Mouse (Mus musculus) retina, embryonic 14.5 days (tissue): ENCODE data around the gene Sept3.

Source experiments
- DNase-seq: peaks from one replicate; pipeline ENCODE4 v3.0.0-alpha.2; 2015; ENCODE audit warnings: low spot score

Gene Sept3

DNA sequence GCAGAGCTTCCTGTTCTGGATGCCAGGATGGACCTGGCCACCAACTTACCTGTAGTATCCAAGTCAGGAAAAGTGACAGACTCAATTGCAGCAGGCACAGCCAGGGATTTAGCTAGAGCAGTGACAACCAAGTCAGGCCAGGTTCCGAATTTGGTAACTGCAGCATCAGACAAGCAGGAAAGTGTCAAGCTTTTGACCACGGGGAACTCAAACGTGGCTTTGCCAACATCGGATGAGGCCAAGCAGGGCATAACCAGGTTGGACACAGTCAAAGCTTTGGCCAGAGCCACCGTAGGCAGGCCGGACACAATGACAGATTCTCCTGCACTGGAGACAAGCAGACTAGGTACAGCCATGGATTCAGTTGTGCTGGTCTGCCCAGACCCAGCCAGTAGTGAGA lies 2.4 kb upstream of the Sept3 start:
- no peak for DNase-seq

DNA sequence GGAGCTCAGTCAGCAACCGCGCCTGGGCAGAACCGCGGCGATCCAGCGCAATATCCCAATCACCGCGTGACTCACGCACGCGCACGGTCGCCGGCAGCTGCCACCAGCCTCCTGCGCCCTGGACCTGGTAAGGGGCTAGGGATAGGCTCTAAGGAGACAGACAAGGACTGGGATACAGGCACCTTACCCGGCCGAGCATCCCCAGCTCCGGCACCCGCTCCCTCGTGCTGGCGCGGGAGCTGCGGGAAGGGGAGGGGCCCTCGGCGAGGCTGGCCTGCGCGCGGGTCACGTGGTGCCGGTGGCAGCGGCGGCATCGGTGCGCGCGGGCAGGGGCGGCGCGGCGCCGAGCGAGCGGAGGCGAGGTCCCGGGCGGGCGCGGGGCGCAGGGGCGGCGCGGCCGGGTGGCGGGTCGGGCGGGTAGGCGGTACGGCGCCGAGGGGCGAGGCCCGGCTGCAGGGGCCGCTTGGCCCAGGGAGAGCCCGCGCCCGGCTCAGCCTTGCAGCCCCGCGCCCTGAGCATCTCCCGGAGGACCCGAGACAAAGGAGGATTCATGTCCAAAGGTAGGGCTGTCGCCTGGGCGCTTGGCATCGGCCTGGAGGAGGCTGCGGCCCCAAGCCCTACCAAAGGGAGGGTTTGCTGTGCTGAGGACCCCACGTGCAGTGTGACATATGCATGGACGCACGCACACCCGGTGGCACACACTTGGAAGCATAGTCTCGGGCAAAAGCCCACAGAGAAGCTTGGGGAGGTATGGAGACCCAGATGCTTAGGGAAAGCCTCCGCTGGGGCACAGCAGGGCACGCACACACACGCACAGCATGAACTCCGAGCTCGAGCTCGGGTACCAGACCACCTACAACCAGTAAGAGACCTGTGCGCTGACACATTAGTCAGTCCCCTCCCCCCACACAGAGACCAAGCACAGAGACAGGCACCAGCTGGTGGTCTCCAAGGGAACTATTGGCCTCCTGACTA lies 521 bp downstream of the Sept3 start:
- DNase-seq: peak; percentile 77

DNA sequence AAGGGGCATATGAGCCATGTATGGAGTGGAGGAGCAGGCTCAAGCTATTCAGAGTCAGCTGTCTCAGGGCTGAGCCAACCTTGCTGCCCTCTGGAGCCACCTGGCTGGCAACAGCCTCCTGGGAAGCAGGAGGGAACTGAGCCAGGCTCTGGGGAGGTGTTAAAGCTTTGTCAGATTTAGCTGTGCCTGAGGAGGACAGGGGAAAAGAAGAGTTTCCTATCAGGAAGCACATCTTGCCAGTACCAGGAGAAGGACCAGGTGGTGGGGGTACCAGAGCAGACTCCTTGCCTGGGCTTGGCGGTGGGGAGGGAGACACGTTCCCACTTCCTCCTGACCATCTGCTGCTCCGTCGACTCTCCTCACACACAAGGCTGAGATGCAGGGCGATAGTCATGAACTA lies 2.9 kb downstream of the Sept3 start:
- no peak for DNase-seq

DNA sequence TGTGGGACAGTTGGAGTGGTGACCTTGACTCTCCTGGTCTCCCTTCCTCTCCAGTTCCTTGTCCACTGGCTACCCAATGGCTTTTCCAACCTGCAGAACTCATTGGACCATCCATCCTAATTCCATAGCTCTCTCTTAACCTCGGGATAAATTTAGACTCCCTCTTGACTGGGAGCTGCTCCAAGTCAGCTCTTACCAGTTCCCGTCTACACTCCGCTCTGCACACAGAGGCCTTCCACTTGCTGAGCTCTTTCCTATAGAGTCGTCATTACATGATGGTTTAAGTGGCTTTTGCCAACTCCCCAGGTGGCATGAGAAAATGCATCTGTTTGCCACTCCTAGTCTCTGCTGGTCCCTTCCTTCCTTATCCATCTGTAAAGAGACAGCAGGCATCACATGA lies 5.9 kb downstream of the Sept3 start:
- no peak for DNase-seq

DNA sequence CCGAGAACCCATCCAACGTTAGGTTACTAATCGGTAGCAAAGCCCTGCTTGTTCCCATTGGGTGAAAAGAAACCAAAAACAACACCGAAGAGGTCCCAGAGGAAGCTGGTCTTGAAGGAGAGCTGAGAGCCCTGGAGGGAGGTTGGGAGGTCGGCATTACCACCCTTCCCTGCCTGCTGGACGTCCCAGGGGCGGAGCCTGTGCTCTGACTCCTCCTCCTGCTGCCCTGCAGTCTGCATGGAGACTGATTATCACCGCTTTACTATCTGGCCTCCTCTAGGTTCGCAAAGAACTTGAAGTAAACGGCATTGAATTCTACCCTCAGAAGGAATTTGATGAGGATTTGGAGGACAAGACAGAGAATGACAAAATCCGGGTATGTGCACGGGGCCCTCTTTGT lies 11.5 kb downstream of the Sept3 start:
- DNase-seq: no peak

DNA sequence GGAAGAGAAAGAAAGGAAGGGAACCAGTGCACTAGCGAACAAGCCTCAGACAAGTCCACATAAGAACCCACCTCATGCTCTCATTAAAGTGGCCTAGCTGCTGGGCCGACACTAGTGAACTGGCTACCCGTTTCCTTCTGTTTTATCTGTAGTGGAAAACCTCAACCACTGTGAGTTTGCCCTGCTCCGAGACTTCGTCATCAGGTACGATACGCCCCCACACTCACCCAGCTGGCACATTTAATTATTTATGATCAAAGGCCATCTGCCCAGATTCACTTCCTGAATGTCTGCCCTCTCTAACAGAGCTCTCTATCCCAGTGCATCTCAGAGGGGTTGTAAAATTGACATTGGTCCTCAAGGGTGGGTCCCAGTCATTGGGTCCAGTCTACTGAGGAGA lies 15.6 kb downstream of the Sept3 start:
- peak; percentile 26 for DNase-seq

DNA sequence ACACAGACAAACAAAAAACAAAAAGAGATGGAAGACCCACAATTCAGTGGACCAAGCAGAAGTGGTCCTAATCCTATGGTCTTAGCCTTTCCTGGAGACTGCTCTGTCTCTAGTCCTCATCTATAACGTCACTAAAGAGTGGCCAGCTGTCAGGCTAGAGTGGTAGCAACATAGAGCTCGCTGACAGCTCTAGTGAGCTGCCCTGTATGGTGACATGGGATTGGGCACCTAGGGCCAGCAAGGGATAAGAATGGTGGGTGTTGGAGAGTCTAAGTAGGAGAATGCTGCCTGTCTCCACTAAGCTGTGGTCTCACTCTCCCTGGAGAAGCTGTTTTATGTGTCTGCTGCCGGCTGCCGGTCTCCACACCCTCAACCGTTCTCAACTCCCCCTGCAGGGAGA lies 18.2 kb downstream of the Sept3 start:
- DNase-seq: peak; percentile 12

DNA sequence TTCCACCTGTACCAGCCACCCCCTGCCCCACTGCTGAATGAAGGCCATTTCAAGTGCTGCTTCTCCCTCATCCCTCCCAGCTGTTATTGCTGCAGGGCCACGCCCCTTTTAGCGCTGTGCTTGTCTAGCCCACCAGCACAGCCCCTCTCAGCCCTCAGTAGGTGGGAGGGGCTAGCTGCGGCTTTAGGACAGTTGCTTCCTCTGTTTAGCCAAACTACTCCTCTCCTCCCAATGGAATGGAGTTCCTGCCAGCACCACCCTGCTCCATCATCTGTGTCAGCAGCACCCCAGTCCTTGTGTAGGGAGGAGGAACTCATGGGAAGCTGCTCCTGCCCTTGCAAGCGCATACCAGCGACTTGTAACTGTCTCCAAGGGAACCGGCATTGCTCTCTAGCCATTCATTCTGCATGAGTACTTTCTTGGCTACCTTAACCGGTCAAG lies 18.6 kb downstream of the Sept3 start:
- peak; percentile 70 for DNase-seq

DNA sequence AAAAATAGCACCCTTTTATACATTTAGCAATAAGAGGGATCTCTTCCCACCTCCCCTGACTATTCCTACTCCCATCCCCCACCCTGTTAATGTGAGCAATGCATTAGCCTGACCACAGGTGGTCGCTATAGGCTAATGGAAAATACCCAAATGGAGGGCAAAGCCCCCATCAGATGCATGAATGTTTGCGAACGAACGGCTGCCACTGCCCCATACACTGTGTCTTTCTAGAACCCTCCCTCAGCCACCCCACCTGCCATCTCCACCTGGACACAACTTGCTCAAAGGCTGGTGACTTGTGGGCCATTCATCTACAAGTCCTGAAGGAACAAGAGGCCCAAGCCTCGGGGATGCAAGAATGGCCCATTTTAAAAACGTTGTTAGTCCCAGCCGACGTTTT lies 19.4 kb downstream of the Sept3 start:
- DNase-seq: peak; percentile 65

DNA sequence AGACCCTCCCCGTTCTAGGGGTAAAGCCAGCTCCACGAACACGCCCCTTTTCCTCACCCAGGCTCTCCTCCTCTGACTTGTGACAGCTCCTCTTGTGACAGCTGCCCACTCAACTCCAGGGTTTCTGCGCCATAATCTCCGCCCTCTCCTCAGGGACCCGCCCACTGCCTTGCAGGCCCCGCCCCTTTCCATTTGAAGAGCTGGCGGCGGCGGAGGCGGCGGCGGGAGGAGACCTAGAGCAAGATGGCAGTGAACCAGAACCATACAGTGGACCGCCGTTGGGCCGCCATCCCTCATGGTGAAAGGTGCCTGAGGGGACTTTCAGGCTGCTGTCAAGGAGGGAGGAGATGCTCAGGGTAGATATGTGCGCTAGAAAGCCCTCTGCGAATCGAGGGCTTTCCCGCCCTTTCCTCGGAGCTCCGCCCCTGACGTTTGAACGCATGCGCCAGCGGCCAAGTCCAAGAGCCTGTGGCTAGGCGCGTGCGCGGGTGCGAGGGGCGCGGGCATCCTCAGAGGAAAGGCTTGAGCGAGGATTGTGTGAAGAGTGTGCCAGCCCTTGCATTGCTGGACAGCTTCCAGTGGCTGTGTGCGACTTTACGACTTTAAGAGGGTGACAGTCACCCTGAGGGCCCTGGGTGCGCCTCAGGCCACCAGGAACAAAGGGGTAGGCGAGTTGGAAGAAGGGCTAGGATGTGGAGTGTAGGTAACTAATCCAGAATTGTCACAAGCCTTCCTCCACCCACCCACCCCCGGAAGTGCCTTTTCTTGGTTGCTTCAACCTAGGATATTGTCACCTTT lies 24.3 kb downstream of the Sept3 start, which contains the start of gene Wbp2nl:
Gene Wbp2nl (plus strand): TSS at position 191 of the 798 bp plus-strand sequence.
- DNase-seq: peak; percentile 13

DNA sequence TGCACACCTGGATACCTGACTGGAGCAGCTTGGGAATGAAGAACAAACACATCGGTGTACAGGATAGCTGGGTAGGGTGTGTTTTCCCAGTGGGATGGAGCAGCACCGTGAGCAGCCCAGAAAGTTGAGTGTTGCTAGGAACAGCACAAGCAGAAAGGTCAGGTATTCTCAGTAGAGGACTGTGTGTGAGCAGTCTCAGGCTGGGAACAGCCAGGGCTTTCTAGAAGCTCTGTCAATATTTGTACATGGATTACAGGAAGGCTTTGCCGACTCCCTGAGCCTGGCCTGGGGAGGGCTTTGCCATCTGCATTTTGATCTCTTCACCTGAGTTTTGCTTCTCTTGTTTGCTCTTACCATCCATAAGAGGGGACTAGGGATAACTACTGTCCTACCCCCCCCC lies 32.4 kb downstream of the Sept3 start:
- no peak for DNase-seq

DNA sequence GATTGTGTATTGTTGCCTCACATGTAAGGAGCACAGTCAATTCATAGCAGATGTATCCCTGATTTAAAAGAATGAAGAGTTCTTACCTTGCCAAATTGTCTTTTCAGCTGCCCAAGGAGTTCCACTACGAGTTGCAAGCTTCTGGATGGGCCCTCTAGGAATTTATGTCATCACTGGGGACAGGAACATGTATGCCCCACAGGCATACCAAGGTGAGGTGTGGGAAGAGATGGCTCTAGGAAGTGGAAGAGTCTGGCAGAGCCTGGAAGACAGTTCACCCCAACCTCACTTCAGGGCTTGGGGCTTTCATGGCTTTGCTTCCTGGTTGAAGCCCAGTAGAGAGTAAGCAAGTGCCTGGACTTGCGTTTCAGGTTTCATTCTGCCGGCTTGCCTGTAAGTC lies 33.7 kb downstream of the Sept3 start:
- no peak for DNase-seq

DNA sequence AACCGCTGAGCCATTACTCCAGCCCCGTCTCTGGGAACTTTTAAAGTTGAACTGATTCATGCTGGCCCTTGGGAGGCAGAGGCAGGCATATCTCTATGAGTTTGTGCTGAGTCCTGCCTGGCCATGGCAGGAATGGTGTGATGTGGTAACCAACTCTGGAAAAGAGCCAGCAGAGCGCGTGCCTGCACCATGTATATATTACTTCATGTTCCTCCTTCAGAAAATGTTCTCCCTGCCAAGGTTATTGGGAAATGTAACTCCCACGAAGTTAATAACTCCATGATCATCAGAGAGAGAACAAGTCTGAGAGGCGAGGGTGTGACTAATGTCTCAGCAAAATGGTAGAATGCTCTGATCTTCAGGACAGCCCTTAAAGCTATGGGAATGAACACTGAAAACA lies 43.1 kb downstream of the Sept3 start:
- DNase-seq: no peak

DNA sequence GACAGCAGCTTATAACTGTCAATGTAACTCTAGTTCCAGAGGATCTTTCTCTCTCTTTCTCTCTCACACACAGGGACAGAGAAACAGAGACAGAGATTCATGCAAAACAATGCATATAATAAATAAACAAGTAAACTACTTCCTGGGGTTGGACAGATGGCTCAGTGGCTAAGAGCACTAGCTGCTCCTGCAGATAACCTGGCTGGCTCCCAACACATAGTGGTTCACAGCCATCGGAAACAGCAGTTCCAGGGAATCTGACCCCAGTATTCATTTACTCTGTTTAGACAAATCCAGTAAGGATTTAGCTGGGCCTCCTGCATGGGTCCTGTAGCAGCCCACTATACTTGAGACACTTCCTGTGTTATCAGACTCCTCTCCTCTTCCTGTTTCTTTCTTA lies 44.9 kb downstream of the Sept3 start:
- no peak for DNase-seq

DNA sequence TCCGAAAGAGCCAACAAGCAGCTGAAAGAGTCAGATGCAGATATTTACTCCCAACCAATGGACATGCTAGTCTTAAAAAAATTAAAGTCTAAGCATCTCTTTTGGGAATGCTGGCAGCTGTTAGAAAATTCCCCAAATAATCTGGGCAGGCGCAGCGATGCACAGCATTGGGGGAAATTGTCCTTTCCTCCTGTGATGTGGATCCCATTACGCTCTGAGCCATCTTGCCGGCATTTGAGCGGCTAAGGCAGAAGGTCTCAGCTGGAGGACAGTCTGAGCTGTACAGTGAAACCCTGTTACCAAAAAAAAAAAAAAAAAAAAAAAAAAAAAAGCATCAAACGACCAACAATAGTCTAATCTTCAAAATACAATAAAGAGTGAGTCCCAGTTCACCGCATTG lies 47.5 kb downstream of the Sept3 start:
- DNase-seq: no peak

DNA sequence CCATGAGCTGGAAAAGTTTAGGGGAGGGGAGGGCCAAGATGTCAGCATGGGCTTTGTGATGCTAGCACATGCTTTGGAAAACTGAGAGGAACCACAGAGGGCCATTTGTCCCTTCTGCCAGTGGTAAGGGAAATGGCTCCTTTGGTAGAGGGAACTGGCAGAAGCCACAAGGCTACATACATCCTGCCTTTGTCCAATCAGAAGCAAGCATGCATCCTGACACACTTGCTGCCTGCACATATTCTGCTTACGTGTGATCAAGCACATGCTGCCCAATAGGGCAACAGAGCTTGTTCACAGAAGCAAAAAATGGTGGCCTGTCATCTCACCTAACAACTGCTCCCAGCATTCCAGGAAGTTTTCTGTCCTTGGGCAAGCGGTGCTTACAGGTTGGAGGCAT lies 50.7 kb downstream of the Sept3 start:
- no peak for DNase-seq

DNA sequence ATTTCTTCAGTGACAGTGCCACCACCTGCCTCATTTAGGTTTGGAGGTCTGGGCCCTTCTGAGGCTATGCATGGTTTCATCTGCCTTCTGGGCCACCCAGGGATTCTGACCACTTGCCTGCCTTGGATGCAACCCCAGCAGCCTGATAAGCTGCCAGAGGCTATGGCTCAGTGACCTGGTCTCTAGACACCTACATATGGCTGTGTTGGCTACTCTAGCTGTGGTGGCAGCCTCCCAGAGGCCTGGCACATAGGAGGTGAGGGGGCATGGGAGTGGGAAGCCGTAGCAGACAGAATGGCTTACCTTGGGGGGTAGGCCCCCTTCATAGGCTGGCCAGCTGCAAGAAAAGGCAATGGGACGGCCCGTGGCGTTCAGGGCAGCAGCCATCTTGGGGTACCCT lies 60.5 kb downstream of the Sept3 start:
- no peak for DNase-seq

DNA sequence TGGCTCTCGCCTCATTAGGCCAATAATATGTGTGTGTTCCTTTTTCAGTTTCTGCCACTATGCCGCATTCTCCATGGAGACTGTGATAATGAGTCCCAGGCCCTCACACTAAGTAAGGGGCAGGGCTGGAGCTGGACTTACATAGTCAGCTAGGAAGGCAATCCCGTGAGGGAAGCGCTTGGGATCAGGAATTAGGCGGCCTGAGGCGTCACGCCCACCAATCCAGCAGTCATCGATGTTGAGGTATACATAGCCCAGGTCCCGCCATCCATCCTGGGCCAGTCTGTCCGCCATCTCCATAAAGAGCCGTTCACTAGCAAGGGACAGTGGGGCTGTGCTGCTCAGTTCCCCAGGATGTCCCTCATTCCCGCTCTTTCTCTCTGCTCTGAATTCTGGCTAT lies 61.9 kb downstream of the Sept3 start:
- DNase-seq: no peak

DNA sequence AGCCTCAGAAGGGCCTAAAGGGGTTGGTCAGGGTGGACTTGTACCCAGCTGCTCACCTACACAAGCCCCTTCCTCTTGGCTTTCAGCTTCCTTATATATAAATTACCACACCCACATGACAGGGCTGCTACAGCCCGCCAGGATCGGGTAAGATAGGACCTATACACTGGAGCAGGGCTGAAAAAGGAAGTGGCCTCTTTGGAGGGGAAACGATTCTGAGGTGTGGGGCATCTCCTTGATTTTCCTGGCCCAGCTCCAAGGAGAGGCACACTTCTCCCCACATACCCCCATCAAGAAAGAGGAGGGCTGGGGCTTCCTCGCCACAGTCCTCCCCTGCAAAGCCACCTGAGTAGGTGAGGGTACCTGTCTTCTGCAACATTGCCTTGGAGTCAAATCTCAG lies 63.2 kb downstream of the Sept3 start:
- DNase-seq: no peak

DNA sequence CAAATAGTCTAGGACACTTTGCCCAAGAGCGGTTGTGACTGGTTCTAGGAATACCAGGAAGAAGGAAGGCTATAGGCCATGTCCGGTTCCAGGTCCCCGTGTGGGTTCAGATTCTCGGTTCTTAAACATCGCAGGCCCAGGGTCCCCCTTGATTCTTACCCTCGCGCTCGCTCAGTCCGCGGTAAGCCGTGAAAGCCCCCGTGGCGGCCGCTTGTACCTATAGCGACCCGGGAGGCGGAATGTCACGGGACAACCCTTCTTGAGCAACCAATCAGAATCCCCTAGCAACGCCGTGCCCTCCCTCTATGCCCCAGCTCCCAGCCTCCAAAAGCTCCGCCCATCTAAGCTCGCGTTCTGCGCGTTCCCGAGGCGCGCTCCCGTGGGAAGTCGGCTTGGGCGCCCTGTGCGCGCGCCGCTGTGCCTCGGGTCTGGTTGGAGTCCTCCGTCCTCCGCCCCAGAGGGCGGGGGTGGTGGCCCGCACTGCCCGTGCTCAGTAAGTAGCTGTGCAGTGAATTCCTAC lies 64.0 kb downstream of the Sept3 start, which contains the start of the genes Naga, Pheta2 and Smdt1:
Gene Naga (minus strand): TSS at position 333 of the 520 bp plus-strand sequence.
Gene Pheta2 (plus strand): TSS at position 350 of the 520 bp plus-strand sequence.
Gene Smdt1 (plus strand): TSS at position 367 of the 520 bp plus-strand sequence.
- DNase-seq: peak; percentile 96

DNA sequence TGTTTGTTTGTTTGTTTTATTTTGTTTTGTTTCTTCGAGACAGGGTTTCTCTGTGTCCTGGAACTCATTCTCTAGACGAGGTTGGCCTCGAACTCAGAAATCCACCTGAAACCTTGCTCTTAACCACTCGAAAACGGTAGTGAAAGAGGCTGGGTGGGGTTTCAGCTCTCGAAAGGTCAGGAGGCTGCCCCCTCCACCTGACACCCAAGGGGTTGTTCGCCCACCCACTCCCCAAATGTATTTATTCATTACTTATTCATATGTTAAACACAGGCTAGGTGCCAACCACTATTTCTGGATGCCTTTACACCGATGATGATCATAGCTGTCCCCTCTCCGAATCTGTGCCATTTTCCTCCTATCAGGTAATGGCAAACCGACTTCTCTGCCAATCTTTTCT lies 64.5 kb downstream of the Sept3 start:
- DNase-seq: no peak

DNA sequence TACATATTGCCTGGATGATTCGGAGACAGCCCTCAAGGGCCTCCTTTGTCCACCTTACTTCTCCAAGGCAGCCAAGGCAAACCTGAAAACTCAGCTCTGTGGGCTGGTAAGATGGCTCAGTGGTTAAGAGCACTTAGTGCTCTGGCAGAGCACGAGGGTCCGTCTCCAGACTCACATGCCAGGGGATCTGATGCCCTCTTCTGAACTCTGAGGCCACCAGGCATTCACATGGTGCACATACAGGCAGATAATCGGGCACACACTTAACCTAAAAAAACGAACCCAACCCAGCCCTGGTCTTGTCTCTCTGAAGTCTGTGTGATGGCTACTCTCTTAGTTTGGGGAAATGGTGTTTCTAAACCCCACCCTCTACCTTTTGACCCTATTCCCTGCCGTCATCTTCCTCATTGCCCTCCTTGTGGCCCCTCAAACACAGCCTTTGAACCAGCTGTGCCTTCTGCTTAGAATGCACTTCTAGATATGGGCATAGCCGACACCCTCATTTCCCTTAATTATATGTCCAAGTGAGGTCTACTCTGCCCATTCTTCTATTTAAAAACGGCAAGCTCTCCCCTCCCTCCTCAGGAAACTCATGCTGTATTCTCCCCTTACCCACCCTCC lies 65.1 kb downstream of the Sept3 start:
- no peak for DNase-seq
